Mouse (Mus musculus) limb, embryonic 13.5 days (tissue): ENCODE results near the gene Sptbn2. TPM values are rescaled to one million over a fixed set of nuclear protein-coding genes. Genes with fewer than 3 reads are reported as not detected.
A peak's percentile ranks its signal among the peaks of the same experiment; 100 is the strongest.

Experiments
- ATAC-seq: fragments of 200-750 bp; cut with Nextera tagmentation; 2 replicates; pipeline ENCODE4 v1.8.0; 2017; ENCODE audit warnings: low read depth, moderate number of reproducible peaks, moderate TSS enrichment; ENCODE audit not compliant: low FRiP score
- H3K27ac ChIP-seq: fragments of 300-500 bp; sonication (generic); 2 replicates; pipeline ENCODE4 v1.5.1; 2015; ENCODE audit warnings: inconsistent platforms, mild to moderate bottlenecking, moderate library complexity
- H3K27me3 ChIP-seq: fragments of 300-500 bp; sonication (generic); 2 replicates; pipeline ENCODE4 v1.6.1; 2015; ENCODE audit warnings: mild to moderate bottlenecking, inconsistent platforms
- H3K36me3 ChIP-seq: fragments of 300-500 bp; sonication (generic); 2 replicates; pipeline ENCODE4 v1.6.1; 2015; ENCODE audit warnings: inconsistent platforms, mild to moderate bottlenecking, moderate library complexity
- H3K4me1 ChIP-seq: fragments of 300-500 bp; sonication (generic); 2 replicates; pipeline ENCODE4 v1.6.1; 2015; ENCODE audit warnings: inconsistent platforms
- H3K4me2 ChIP-seq: fragments of 300-500 bp; sonication (generic); replicated peaks from 2 replicates; pipeline ENCODE4 v1.6.1; 2015; ENCODE audit warnings: inconsistent platforms, mild to moderate bottlenecking, moderate library complexity
- H3K4me3 ChIP-seq: fragments of 300-500 bp; sonication (generic); 2 replicates; pipeline ENCODE4 v1.5.1; 2015; ENCODE audit warnings: moderate library complexity, mild to moderate bottlenecking, inconsistent platforms
- H3K9ac ChIP-seq: fragments of 300-500 bp; sonication (generic); 2 replicates; pipeline ENCODE4 v1.6.1; 2015; ENCODE audit warnings: mild to moderate bottlenecking, inconsistent platforms
- H3K9me3 ChIP-seq: fragments of 300-500 bp; sonication (generic); 2 replicates; pipeline ENCODE4 v1.6.1; 2016; ENCODE audit warnings: inconsistent platforms
- WGBS: fragments of 180-500 bp; shearing (Covaris S2); methylation state at CpG from one replicate; pipeline ENCODE4 v1.1.7; 2015; 5-methylcytosine and 5-hydroxymethylcytosine counted together
- polyA plus RNA-seq: library from polyadenylated mRNA; unstranded; fragments of >200 nt; fragmentation: Nextera tagmentation; extraction: Ambion mirVana; gene quantifications from 2 replicates; pipeline ENCODE4 v1.2.1, GENCODE M21; 2015

Sptbn2 gene
- polyA plus RNA-seq, 1 experiment from 2014 or later, result 1.9 TPM

DNA sequence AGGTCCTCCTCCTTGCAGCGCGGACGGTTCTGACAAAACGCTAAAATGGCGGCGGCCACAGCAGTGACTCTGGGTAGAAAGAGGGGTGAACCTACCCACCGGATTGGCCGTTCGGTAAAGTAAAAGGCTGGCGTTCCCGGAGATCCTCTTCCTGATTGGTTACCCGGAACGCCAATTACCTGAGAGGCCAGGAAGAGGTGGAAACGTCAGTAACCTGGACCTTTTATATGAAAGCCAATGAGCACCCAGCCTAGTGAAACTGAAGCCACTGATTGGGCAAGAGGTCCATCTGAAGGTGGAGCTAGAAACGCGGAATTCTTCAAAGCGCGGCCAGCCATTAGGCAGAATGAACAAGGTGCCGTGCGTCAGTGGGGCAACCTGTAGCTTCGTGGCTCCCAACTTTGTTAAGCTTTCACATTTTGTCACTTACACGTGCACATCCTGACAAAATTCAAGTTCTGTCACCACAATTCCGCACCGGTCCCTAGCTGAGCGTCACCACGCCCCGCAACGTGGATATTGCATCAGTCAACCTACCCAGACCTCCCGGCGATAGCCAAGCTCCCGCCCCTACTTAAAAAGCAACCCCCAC, 83.0 kb downstream of the Sptbn2 start, which contains the start of gene Rbm4:
Gene Rbm4 (minus strand): TSS at position 71 of the 592 bp plus-strand sequence.
- Histone ChIP-seq H3K4me2 (peak within 1 kb of the TSS; percentile 86), H3K9me3 (no peaks in the 10 kb centered on the region), H3K4me1 (peaks cover 44% of the 10 kb centered on the region), H3K27me3 (no peaks in the 10 kb centered on the region), H3K27ac (peak within 1 kb of the TSS; percentile 59; the same call in 1 of the 2 replicates), H3K9ac (peak within 1 kb of the TSS; percentile 73), H3K36me3 (peaks cover 51% of the 10 kb centered on the region), H3K4me3 (peak within 1 kb of the TSS; percentile 67)
- peak; percentile 98 for ATAC-seq
- under 1% methylated on average over 31 of the region's 31 CpGs for WGBS

DNA sequence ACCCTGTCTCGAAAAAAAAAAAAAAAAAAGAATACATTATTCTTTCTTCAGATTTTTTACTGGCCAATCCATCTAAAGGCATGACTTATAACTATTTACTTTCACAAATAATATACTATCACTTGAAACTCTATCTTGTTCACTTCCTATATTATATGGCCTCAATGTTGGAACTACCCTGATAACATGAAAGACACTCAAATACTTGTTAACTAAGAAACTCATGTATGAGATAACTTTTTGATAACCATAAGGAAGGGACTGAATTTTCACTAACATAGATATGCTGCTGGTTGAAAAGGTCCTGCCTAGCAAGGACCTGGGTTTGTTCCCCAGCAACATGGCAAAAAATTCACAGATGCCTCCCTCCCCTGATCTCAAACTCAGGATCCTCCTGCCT, 85.0 kb downstream of the Sptbn2 start:
- 95% methylated on average over 1 of the region's 1 CpGs for WGBS
- H3K9me3 ChIP-seq, result no peaks in the 10 kb centered on the region
- no peak overlapping the region for H3K4me3 ChIP-seq
- no peak for ATAC-seq
- peaks cover 53% of the 10 kb centered on the region for H3K36me3 ChIP-seq
- no peak overlapping the region for H3K4me2 ChIP-seq
- peaks cover 29% of the 10 kb centered on the region for H3K4me1 ChIP-seq
- H3K9ac ChIP-seq, result no peak overlapping the region
- H3K27ac ChIP-seq, result no peak overlapping the region
- H3K27me3 ChIP-seq, result no peaks in the 10 kb centered on the region

DNA sequence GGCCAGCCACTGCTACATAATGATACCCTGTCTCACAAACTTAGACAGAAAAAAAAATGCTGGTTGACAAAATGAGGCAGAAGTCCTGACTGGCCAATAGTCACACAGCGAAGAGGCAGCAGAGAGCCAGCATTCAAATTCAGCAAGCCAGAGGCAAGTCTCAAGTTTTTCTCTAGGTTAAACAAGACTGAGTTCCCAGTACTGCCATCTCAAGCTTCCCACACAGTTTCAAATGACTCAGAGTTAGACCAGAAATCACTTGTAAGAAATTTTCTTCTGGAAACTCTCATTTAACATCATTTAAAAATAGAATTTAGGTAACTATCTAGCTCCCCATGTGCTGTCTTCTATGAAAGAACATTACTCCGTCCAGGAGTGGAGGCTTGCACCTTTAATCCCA, 86.9 kb downstream of the Sptbn2 start:
- H3K27ac ChIP-seq, result no peak overlapping the region
- no peak for ATAC-seq
- WGBS, result 96% methylated on average over 2 of the region's 2 CpGs
- H3K4me2 ChIP-seq, result no peak overlapping the region
- peaks cover 12% of the 10 kb centered on the region for H3K4me1 ChIP-seq
- no peaks in the 10 kb centered on the region for H3K9me3 ChIP-seq
- H3K36me3 ChIP-seq, result peaks cover 60% of the 10 kb centered on the region
- no peak overlapping the region for H3K9ac ChIP-seq
- no peaks in the 10 kb centered on the region for H3K27me3 ChIP-seq
- no peak overlapping the region for H3K4me3 ChIP-seq

DNA sequence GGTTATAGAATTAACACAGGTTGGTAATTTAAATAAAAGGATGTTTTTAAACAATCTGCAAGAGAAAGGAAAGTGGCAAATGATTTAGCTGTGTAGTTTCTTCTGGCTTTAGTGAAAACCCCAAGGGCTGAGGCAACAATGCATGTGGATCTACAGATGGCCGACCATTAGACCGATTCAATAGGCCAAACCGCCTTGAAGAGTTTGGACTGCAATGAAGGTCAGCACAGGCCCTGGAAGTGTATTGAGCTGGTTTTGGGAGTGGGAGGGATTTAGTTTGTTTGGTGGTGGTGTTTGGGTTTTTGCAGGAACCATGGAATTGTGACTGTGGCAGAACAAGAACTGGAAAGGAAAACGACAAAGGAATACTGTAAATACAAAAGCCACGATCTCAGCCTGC, 88.1 kb downstream of the Sptbn2 start:
- H3K9me3 ChIP-seq, result no peaks in the 10 kb centered on the region
- WGBS, result 96% methylated on average over 5 of the region's 5 CpGs
- peaks cover 72% of the 10 kb centered on the region for H3K36me3 ChIP-seq
- no peak overlapping the region for H3K4me2 ChIP-seq
- H3K4me1 ChIP-seq, result peaks cover 10% of the 10 kb centered on the region
- ATAC-seq, result no peak
- no peak overlapping the region for H3K27ac ChIP-seq
- H3K27me3 ChIP-seq, result no peaks in the 10 kb centered on the region
- no peak overlapping the region for H3K4me3 ChIP-seq
- no peak overlapping the region for H3K9ac ChIP-seq

Other genes with a start within 250 kb of the Sptbn2 start
- gene Syt12, start 233.7 kb upstream of the Sptbn2 start, polyA plus RNA-seq, result 0.69 and 1.1 TPM in 2 replicates
- gene 2010003K11Rik, start 212.6 kb upstream of the Sptbn2 start, polyA plus RNA-seq, result not detected in 2 replicates
- 22.1 and 22.8 TPM in 2 replicates for gene Pcx, start 200.7 kb upstream of the Sptbn2 start, polyA plus RNA-seq
- gene Lrfn4, start 95.5 kb upstream of the Sptbn2 start, polyA plus RNA-seq, result 6.2 and 6.4 TPM in 2 replicates
- gene Rce1, start 85.5 kb upstream of the Sptbn2 start, polyA plus RNA-seq, result 65.2 and 66.7 TPM in 2 replicates
- 7.1 and 7.6 TPM in 2 replicates for gene Gm960, start 12.5 kb upstream of the Sptbn2 start, polyA plus RNA-seq
- gene Rbm4b, start 45.3 kb downstream of the Sptbn2 start, polyA plus RNA-seq, result 104 and 106 TPM in 2 replicates
- gene Rbm4, start 82.7 kb downstream of the Sptbn2 start, polyA plus RNA-seq, result 81.7 and 87.7 TPM in 2 replicates
- gene Gm21992, start 100.4 kb downstream of the Sptbn2 start, polyA plus RNA-seq, result 48.8 and 51.8 TPM in 2 replicates
- gene Rbm14, start 100.5 kb downstream of the Sptbn2 start, polyA plus RNA-seq, result 83.5 and 89.7 TPM in 2 replicates
- gene Ccs, start 128.2 kb downstream of the Sptbn2 start, polyA plus RNA-seq, result 64.4 and 66.2 TPM in 2 replicates
- not detected in 2 replicates for gene Ccdc87, start 128.2 kb downstream of the Sptbn2 start, polyA plus RNA-seq
- 41.5 and 43.7 TPM in 2 replicates for gene Ctsf, start 144.0 kb downstream of the Sptbn2 start, polyA plus RNA-seq
- 14.0 and 15.0 TPM in 2 replicates for gene Actn3, start 166.7 kb downstream of the Sptbn2 start, polyA plus RNA-seq
- 10.5 and 10.7 TPM in 2 replicates for gene Zdhhc24, start 167.5 kb downstream of the Sptbn2 start, polyA plus RNA-seq
- gene Bbs1, start 195.5 kb downstream of the Sptbn2 start, polyA plus RNA-seq, result 3.5 and 5.1 TPM in 2 replicates
- gene Dpp3, start 217.1 kb downstream of the Sptbn2 start, polyA plus RNA-seq, result 124 and 129 TPM in 2 replicates
- gene Peli3, start 232.0 kb downstream of the Sptbn2 start, polyA plus RNA-seq, result 3.3 and 3.4 TPM in 2 replicates